Mouse (Mus musculus) testis, adult 2 months (tissue): ENCODE data around the gene Rad51b.

Source experiments
- CTCF ChIP-seq: fragments of 200-500 bp; IDR thresholded peaks from 2 replicates; pipeline ENCODE4 v1.5.1; 2012; ENCODE audit warnings: low read depth, mild to moderate bottlenecking, inconsistent platforms, low read length, moderate library complexity; ENCODE audit not compliant: control insufficient read depth, insufficient read depth, insufficient replicate concordance
- POLR2A ChIP-seq: fragments of 200-500 bp; IDR thresholded peaks from 2 replicates; pipeline ENCODE4 v1.6.1; 2012; ENCODE audit warnings: low read depth, mild to moderate bottlenecking, inconsistent platforms, low read length, moderate library complexity; ENCODE audit not compliant: control insufficient read depth

DNA sequence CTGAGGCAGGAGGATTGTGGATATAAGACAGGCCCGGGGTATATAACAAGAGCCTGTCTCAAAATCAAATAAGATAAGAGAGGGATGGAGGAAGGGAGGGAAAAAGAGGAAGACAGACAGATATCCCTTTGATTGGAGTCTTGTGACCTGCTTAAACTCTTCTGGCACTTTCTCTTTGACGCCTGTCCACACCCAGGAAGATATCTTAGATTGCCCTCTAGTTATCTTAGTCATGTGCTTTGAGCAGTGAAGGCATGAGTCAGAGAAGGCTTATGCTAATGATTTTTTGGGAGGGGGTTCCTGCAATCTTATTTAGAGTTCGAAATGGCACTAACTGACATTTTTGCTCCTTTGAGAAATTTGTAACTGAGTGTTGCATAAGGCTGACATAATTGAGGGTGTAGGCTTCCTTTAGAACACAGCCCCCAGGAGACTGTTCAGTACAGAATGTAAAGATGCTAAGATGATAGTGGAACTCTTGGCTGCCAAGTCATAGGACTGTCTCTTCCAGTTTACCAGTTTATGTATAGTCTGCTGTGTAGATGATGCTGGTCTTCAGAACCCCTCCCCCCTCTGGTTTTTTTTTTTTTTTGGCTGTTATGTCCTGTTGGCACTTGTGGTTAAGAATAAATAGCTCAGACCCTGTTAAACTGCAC lies 55.1 kb downstream of the Rad51b start:
- no peak for TF ChIP-seq CTCF
- no peak for TF ChIP-seq POLR2A
